Mouse (Mus musculus) neural tube, embryonic 11.5 days (tissue): ENCODE data around the gene Cpvl. TPM values are rescaled to one million over a fixed set of nuclear protein-coding genes. Genes with fewer than 3 reads are reported as not detected.
A peak's percentile ranks its signal among the peaks of the same experiment; 100 is the strongest.

Experiments
- ATAC-seq: fragments of 200-750 bp; cut with Nextera tagmentation; 2 replicates; pipeline ENCODE4 v1.8.0; 2017; ENCODE audit warnings: moderate number of reproducible peaks, mild to moderate bottlenecking, moderate TSS enrichment, moderate library complexity; ENCODE audit not compliant: insufficient read depth, low FRiP score, low TSS enrichment
- DNase-seq: peaks from one replicate; pipeline ENCODE4 v3.0.0-alpha.2; 2015; ENCODE audit warnings: low spot score
- H3K27ac ChIP-seq: fragments of 300-500 bp; sonication (generic); 2 replicates; pipeline ENCODE4 v1.5.1; 2014; ENCODE audit warnings: low read depth, mild to moderate bottlenecking, low read length
- H3K27me3 ChIP-seq: fragments of 300-500 bp; sonication (generic); 2 replicates; pipeline ENCODE4 v1.6.1; 2014; ENCODE audit warnings: mild to moderate bottlenecking, low read length, mixed read lengths; ENCODE audit not compliant: control insufficient read depth, insufficient read depth
- H3K36me3 ChIP-seq: fragments of 300-500 bp; sonication (generic); 2 replicates; pipeline ENCODE4 v1.6.1; 2014; ENCODE audit warnings: mild to moderate bottlenecking, low read length, moderate library complexity, mixed read lengths; ENCODE audit not compliant: control insufficient read depth, insufficient read depth
- H3K4me1 ChIP-seq: fragments of 300-500 bp; sonication (generic); 2 replicates; pipeline ENCODE4 v1.6.1; 2014; ENCODE audit warnings: low read length, mixed read lengths; ENCODE audit not compliant: control insufficient read depth, insufficient read depth
- H3K4me2 ChIP-seq: fragments of 300-500 bp; sonication (generic); 2 replicates; pipeline ENCODE4 v1.6.1; 2014; ENCODE audit warnings: low read depth, mild to moderate bottlenecking, moderate library complexity
- H3K4me3 ChIP-seq: fragments of 300-500 bp; sonication (generic); 2 replicates; pipeline ENCODE4 v1.5.1; 2014; ENCODE audit warnings: low read depth, low read length
- H3K9ac ChIP-seq: fragments of 300-500 bp; sonication (generic); 2 replicates; pipeline ENCODE4 v1.6.1; 2014; ENCODE audit warnings: mild to moderate bottlenecking, low read length
- H3K9me3 ChIP-seq: fragments of 300-500 bp; sonication (generic); 2 replicates; pipeline ENCODE4 v1.6.1; 2016; ENCODE audit warnings: low read length; ENCODE audit not compliant: control insufficient read depth
- WGBS: fragments of 180-500 bp; shearing (Covaris S2); extraction: QIAGEN DNeasy Blood & Tissue Kit; methylation state at CpG from one replicate; pipeline ENCODE4 v1.1.7; 2014; 5-methylcytosine and 5-hydroxymethylcytosine counted together
- polyA plus RNA-seq: library from polyadenylated mRNA; unstranded; fragments of >200 nt; fragmentation: Nextera tagmentation; extraction: Ambion mirVana; gene quantifications from 2 replicates; pipeline ENCODE4 v1.2.1, GENCODE M21; 2014

Gene Cpvl
- polyA plus RNA-seq, 1 experiment from 2014 or later, result not detected

- no peak overlapping the region for H3K9ac ChIP-seq
- H3K4me2 ChIP-seq, result no peak overlapping the region
- H3K4me1 ChIP-seq, result 0 out of 2 replicates have a peak, but pooled peaks cover 2% of the 10 kb centered on the region
- ATAC-seq (no peak), DNase-seq (no peak)
- no peaks in the 10 kb centered on the region for H3K36me3 ChIP-seq
- H3K9me3 ChIP-seq, result no peaks in the 10 kb centered on the region
- 82% methylated on average over 15 of the region's 15 CpGs for WGBS
- H3K4me3 ChIP-seq, result no peak overlapping the region
- H3K27ac ChIP-seq, result no peak overlapping the region
- no peaks in the 10 kb centered on the region for H3K27me3 ChIP-seq
Measured at GRCm38 (mm10) chr6:53937143-53938134, 41.0 kb downstream of the Cpvl start.

GRCm38 (mm10) chr6:53931605-53932004 is 46.9 kb downstream of the Cpvl start:
- 48% methylated on average over 8 of the region's 8 CpGs for WGBS

GRCm38 (mm10) chr6:53929858-53930257 is 48.6 kb downstream of the Cpvl start:
- ATAC-seq (no peak), DNase-seq (no peak)
- no peaks in the 10 kb centered on the region for H3K36me3 ChIP-seq
- H3K9me3 ChIP-seq, result no peaks in the 10 kb centered on the region
- H3K4me3 ChIP-seq, result no peak overlapping the region
- no peaks in the 10 kb centered on the region for H3K4me1 ChIP-seq
- WGBS, result 70% methylated on average over 4 of the region's 4 CpGs
- H3K9ac ChIP-seq, result no peak overlapping the region
- H3K4me2 ChIP-seq, result no peak overlapping the region
- H3K27me3 ChIP-seq, result no peaks in the 10 kb centered on the region
- no peak overlapping the region for H3K27ac ChIP-seq

More at GRCm38 (mm10) chr6:53931605-53932004, 46.9 kb downstream of the Cpvl start:
- no peaks in the 10 kb centered on the region for H3K27me3 ChIP-seq
- H3K36me3 ChIP-seq, result no peaks in the 10 kb centered on the region
- no peak for ATAC-seq
- H3K4me2 ChIP-seq, result no peak overlapping the region
- H3K4me3 ChIP-seq, result no peak overlapping the region
- no peak overlapping the region for H3K27ac ChIP-seq
- H3K9ac ChIP-seq, result no peak overlapping the region
- DNase-seq, result no peak
- H3K9me3 ChIP-seq, result no peaks in the 10 kb centered on the region
- H3K4me1 ChIP-seq, result no peaks in the 10 kb centered on the region

- Histone ChIP-seq H3K4me1 (no peaks in the 10 kb centered on the region), H3K4me2 (no peak overlapping the region), H3K27me3 (no peaks in the 10 kb centered on the region), H3K4me3 (no peak overlapping the region), H3K27ac (no peak overlapping the region), H3K9ac (no peak overlapping the region), H3K36me3 (no peaks in the 10 kb centered on the region), H3K9me3 (no peaks in the 10 kb centered on the region)
- WGBS, result 88% methylated on average over 2 of the region's 2 CpGs
- DNase-seq, result no peak
- no peak for ATAC-seq
Measured at GRCm38 (mm10) chr6:53926197-53926596, 52.3 kb downstream of the Cpvl start.

GRCm38 (mm10) chr6:53925192-53925591 is 53.3 kb downstream of the Cpvl start:
- no peaks in the 10 kb centered on the region for H3K36me3 ChIP-seq
- no peak overlapping the region for H3K4me2 ChIP-seq
- no peak for DNase-seq
- H3K4me1 ChIP-seq, result no peaks in the 10 kb centered on the region
- ATAC-seq, result no peak
- H3K27ac ChIP-seq, result no peak overlapping the region
- no peaks in the 10 kb centered on the region for H3K27me3 ChIP-seq
- 64% methylated on average over 8 of the region's 8 CpGs for WGBS
- H3K9ac ChIP-seq, result no peak overlapping the region
- no peak overlapping the region for H3K4me3 ChIP-seq
- no peaks in the 10 kb centered on the region for H3K9me3 ChIP-seq

- no peak overlapping the region for H3K9ac ChIP-seq
- ATAC-seq, result no peak
- 88% methylated on average over 7 of the region's 7 CpGs for WGBS
- H3K4me2 ChIP-seq, result no peak overlapping the region
- no peaks in the 10 kb centered on the region for H3K9me3 ChIP-seq
- H3K4me1 ChIP-seq, result no peaks in the 10 kb centered on the region
- H3K27ac ChIP-seq, result no peak overlapping the region
- no peak for DNase-seq
- no peak overlapping the region for H3K4me3 ChIP-seq
- no peaks in the 10 kb centered on the region for H3K36me3 ChIP-seq
- no peaks in the 10 kb centered on the region for H3K27me3 ChIP-seq
Measured at GRCm38 (mm10) chr6:53920041-53920440, 58.4 kb downstream of the Cpvl start.

GRCm38 (mm10) chr6:53917026-53917558 is 61.4 kb downstream of the Cpvl start:
- Histone ChIP-seq H3K36me3 (no peaks in the 10 kb centered on the region), H3K27me3 (no peaks in the 10 kb centered on the region), H3K27ac (no peak overlapping the region), H3K9ac (no peak overlapping the region), H3K9me3 (no peaks in the 10 kb centered on the region), H3K4me2 (no peak overlapping the region), H3K4me1 (no peaks in the 10 kb centered on the region), H3K4me3 (no peak overlapping the region)
- 93% methylated on average over 6 of the region's 6 CpGs for WGBS
- DNase-seq (no peak), ATAC-seq (no peak)

GRCm38 (mm10) chr6:53915347-53915746 is 63.1 kb downstream of the Cpvl start:
- WGBS, result 95% methylated on average over 3 of the region's 3 CpGs
- Histone ChIP-seq H3K9me3 (no peaks in the 10 kb centered on the region), H3K4me3 (no peak overlapping the region), H3K9ac (no peak overlapping the region), H3K27me3 (no peaks in the 10 kb centered on the region), H3K4me1 (no peaks in the 10 kb centered on the region), H3K27ac (no peak overlapping the region), H3K36me3 (no peaks in the 10 kb centered on the region), H3K4me2 (no peak overlapping the region)
- ATAC-seq (no peak), DNase-seq (no peak)

- no peak overlapping the region for H3K9ac ChIP-seq
- no peaks in the 10 kb centered on the region for H3K27me3 ChIP-seq
Measured at GRCm38 (mm10) chr6:53913151-53913550, 65.3 kb downstream of the Cpvl start.

More at GRCm38 (mm10) chr6:53913151-53913550, 65.3 kb downstream of the Cpvl start:
- H3K4me2 ChIP-seq, result no peak overlapping the region
- no peak overlapping the region for H3K4me3 ChIP-seq
- no peak overlapping the region for H3K27ac ChIP-seq
- H3K4me1 ChIP-seq, result peaks cover 3% of the 10 kb centered on the region; the same call in 1 of the 2 replicates
- H3K9me3 ChIP-seq, result no peaks in the 10 kb centered on the region
- ATAC-seq (no peak), DNase-seq (peak; percentile 29)
- no peaks in the 10 kb centered on the region for H3K36me3 ChIP-seq
- WGBS, result 25% methylated on average over 7 of the region's 7 CpGs
